Mouse (Mus musculus) hindbrain, embryonic 14.5 days (tissue): ENCODE data around the gene Olfr31. TPM values are rescaled to one million over a fixed set of nuclear protein-coding genes. Genes with fewer than 3 reads are reported as not detected.

Source experiments
- ATAC-seq: fragments of 200-750 bp; cut with Nextera tagmentation; 2 replicates; pipeline ENCODE4 v1.8.0; 2017; ENCODE audit warnings: moderate number of reproducible peaks, mild to moderate bottlenecking, moderate TSS enrichment, moderate library complexity; ENCODE audit not compliant: low FRiP score
- DNase-seq: peaks from one replicate; pipeline ENCODE4 v3.0.0-alpha.2; 2015; ENCODE audit warnings: low spot score
- H3K27ac ChIP-seq: fragments of 300-500 bp; sonication (generic); 2 replicates; pipeline ENCODE4 v1.5.1; 2014; ENCODE audit warnings: mild to moderate bottlenecking, moderate library complexity
- H3K27me3 ChIP-seq: fragments of 300-500 bp; sonication (generic); 2 replicates; pipeline ENCODE4 v1.6.1; 2014; ENCODE audit warnings: mild to moderate bottlenecking, low read length, mixed read lengths; ENCODE audit not compliant: control insufficient read depth, insufficient read depth
- H3K36me3 ChIP-seq: fragments of 300-500 bp; sonication (generic); replicated peaks from 2 replicates; pipeline ENCODE4 v1.6.1; 2014; ENCODE audit not compliant: control insufficient read depth, insufficient read depth
- H3K4me1 ChIP-seq: fragments of 300-500 bp; sonication (generic); replicated peaks from 2 replicates; pipeline ENCODE4 v1.6.1; 2014; ENCODE audit warnings: antibody characterized with exemption, low read length, mixed read lengths; ENCODE audit not compliant: control insufficient read depth, insufficient read depth
- H3K4me2 ChIP-seq: fragments of 300-500 bp; sonication (generic); replicated peaks from 2 replicates; pipeline ENCODE4 v1.6.1; 2014; ENCODE audit warnings: mild to moderate bottlenecking, moderate library complexity
- H3K4me3 ChIP-seq: fragments of 300-500 bp; sonication (generic); replicated peaks from 2 replicates; pipeline ENCODE4 v1.5.1; 2014; ENCODE audit warnings: mild to moderate bottlenecking, low read length
- H3K9ac ChIP-seq: fragments of 300-500 bp; sonication (generic); 2 replicates; pipeline ENCODE4 v1.6.1; 2014
- H3K9me3 ChIP-seq: fragments of 300-500 bp; sonication (generic); 2 replicates; pipeline ENCODE4 v1.6.1; 2016; ENCODE audit warnings: low read length; ENCODE audit not compliant: control insufficient read depth
- WGBS: fragments of 180-500 bp; shearing (Covaris S2); extraction: QIAGEN DNeasy Blood & Tissue Kit; methylation state at CpG from one replicate; pipeline ENCODE4 v1.1.7; 2014; 5-methylcytosine and 5-hydroxymethylcytosine counted together
- polyA plus RNA-seq: library from polyadenylated mRNA; unstranded; fragments of >200 nt; fragmentation: Nextera tagmentation; extraction: Ambion mirVana; gene quantifications from 2 replicates; pipeline ENCODE4 v1.2.1, GENCODE M21; 2014

The Olfr31 gene
- polyA plus RNA-seq, 1 experiment from 2014 or later: not detected

DNA sequence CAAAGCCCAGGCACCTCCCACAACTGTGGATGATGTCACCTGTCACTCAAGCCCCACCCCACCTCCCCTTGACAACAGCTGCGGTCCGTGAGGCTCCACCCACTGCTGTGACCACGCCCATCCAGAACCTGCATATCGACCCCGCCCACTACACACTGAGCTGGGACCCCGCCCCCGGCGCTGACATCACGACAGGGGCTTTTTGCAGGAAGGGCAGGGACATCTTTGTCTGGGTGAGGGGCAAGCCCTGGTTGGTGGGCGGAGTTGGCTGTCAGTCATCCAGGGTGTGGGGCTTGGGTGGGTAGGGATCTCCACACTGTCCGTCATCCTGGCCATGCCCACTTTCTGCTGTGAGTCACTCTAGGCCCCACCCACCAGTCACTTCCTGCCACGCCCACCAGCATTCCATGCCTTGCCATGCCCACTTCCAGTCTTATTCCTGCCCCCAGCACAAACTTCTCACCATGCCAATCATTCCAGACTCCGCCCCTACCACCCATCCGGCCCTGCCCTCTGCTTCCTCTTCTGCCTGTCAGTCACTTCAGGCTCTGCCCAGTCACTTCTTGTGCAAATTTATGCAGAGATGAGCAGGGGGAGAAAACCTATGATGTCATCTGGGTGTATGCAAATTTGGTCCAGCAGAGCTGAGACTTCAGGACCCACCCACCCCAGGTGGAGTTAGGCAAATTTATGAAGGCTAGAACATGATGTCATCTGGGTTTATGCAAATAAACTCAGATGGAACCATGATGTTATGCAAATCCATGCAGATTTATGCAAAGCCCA lies 25.4 kb downstream of the Olfr31 start:
- Histone ChIP-seq H3K9ac (no peak overlapping the region), H3K4me3 (no peak overlapping the region), H3K4me2 (no peak overlapping the region), H3K27ac (no peak overlapping the region), H3K27me3 (no peaks in the 10 kb centered on the region), H3K36me3 (no peaks in the 10 kb centered on the region), H3K9me3 (peaks cover 54% of the 10 kb centered on the region), H3K4me1 (no peaks in the 10 kb centered on the region)
- 97% methylated on average over 14 of the region's 14 CpGs for WGBS
- ATAC-seq (0 out of 2 replicates have a peak, but pooled peaks have one; percentile 4), DNase-seq (peak; percentile 53)

DNA sequence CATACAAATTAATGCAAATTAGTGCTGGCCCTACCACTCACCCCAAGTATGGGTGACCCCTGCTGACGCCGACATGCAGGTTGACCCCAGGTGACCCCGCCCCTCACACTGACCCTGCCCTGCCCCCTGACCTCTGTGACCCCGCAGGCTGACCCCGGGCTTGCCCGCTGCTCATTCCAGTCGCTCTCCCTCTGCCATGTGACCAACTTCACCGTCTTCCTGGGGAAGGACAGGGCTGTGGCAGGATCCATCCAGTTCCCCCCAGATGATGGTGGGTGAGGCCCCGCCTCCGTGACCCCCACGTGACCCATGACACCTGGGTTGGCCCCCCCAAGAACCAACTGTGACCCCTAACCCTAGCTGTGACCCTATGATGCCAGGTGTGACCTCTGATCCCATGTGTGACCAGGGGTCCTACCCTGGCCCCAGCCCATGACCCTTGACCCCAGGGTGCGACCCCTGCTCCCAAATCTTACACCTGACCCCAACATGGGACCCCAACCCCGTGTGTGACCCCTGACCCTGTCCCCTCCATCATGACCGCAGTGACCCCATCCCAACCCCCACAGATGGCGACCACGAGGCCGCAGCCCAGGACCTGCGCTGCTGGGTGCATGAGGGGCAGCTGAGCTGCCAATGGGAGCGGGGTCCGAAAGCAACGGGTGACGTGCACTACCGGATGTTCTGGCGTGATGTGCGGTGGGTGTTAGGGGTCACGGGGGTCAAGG lies 26.2 kb downstream of the Olfr31 start:
- Histone ChIP-seq H3K36me3 (no peaks in the 10 kb centered on the region), H3K4me2 (no peak overlapping the region), H3K4me3 (no peak overlapping the region), H3K27ac (no peak overlapping the region), H3K9me3 (peaks cover 52% of the 10 kb centered on the region), H3K4me1 (no peaks in the 10 kb centered on the region), H3K9ac (no peak overlapping the region), H3K27me3 (no peaks in the 10 kb centered on the region)
- no peak for DNase-seq
- ATAC-seq: no peak
- WGBS: 91% methylated on average over 26 of the region's 26 CpGs

DNA sequence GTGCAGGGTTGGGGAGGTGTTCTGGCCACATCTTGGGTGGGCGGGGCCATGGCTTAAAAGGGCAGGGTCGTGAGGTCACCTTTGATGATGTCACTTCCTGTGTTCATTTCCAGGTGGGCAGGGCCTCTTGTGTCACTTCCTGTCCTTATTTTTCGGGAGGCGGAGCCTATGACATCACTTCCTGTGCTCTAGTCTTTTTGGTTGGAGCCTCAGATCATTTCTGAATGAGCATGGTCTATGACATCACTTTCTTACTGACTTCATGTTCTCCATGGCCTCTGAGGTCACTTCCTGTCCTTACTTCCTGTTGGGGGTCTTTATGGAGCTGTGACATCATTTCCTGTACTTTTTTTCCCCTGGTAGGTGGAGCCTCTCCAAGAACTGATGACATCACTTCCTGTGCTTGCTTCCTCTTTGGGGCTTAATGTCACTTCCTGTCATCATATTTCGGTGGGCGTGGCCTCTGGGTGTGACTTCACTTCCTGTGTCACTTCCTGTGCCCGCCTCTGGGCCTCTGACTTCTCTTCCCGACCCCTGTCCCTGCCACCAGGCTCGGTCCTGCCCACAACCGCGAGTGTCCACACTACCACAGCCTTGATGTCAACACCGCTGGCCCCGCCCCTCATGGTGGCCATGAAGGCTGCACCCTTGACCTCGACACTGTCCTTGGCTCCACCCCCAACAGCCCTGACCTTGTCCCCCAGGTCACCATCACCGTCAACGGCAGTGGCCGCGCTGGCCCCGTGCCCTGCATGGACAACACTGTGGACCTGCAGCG lies 27.0 kb downstream of the Olfr31 start:
- Histone ChIP-seq H3K9me3 (peaks cover 54% of the 10 kb centered on the region), H3K4me2 (no peak overlapping the region), H3K27ac (no peak overlapping the region), H3K4me1 (no peaks in the 10 kb centered on the region), H3K36me3 (no peaks in the 10 kb centered on the region), H3K9ac (no peak overlapping the region), H3K4me3 (no peak overlapping the region), H3K27me3 (no peaks in the 10 kb centered on the region)
- 97% methylated on average over 20 of the region's 20 CpGs for WGBS
- ATAC-seq (no peak), DNase-seq (peak; percentile 39)

DNA sequence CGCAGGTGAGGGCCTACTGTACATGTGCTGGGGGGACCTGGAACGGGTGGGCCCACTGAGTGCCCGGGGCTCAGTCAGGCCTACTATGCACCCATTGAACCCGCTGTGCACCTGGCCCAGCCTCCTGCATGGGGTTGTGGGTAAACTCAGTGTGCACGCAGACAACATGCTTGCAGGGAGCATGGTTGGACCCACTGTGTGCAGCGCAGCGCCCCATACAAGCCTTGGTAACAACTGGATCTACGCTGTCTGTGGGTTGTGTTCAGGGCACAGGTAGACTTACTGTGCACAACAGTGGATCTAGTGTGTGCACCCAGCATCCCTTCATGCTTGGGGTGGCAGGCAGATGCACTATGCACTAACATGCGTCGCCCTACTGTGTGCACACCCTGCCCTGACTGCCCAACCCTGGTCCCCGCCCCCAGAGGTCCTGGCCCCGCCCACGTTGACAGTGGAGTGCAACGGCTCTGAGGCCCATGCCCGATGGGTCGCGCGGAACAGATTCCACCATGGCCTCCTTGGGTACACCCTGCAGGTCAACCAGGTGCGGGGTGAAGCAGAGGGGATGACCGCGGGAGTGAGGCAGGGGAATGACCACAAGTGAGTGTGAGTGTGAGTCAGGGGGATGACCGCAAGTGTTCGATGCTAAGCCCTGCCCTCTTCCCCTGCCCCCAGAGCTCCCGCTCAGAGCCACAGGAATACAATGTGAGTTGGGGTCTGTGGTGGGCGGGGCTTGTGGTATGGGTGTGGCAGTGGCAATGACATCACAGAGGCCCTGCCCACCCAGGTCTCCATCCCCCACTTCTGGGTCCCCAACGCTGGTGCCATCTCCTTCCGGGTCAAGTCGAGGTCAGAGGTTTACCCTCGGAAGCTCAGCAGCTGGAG lies 27.9 kb downstream of the Olfr31 start:
- H3K9me3 ChIP-seq: peaks cover 61% of the 10 kb centered on the region
- H3K27me3 ChIP-seq: no peaks in the 10 kb centered on the region
- H3K9ac ChIP-seq: no peak overlapping the region
- no peak overlapping the region for H3K27ac ChIP-seq
- no peaks in the 10 kb centered on the region for H3K4me1 ChIP-seq
- no peak overlapping the region for H3K4me2 ChIP-seq
- ATAC-seq (no peak), DNase-seq (no peak)
- 98% methylated on average over 29 of the region's 29 CpGs for WGBS
- no peak overlapping the region for H3K4me3 ChIP-seq
- H3K36me3 ChIP-seq: no peaks in the 10 kb centered on the region

DNA sequence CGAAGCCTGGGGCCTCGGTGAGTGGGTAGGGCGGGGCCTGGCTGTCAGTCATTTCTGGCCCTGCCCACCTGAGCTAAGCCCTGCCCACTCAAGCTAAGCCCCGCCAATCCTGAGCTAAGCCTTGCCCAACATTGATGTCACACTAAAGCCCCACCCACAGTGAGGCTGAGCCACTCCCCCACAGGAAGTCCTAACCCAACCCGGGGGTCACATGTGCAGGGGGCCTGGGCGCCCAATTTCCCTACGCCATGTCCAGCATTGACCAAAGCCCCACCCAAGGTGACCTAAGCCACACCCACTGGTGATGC lies 28.5 kb downstream of the Olfr31 start:
- H3K27ac ChIP-seq: no peak overlapping the region
- ATAC-seq (no peak), DNase-seq (no peak)
- H3K9me3 ChIP-seq: peaks cover 61% of the 10 kb centered on the region
- no peak overlapping the region for H3K4me3 ChIP-seq
- H3K4me1 ChIP-seq: no peaks in the 10 kb centered on the region
- H3K9ac ChIP-seq: no peak overlapping the region
- WGBS: 99% methylated on average over 7 of the region's 7 CpGs
- no peaks in the 10 kb centered on the region for H3K27me3 ChIP-seq
- no peak overlapping the region for H3K4me2 ChIP-seq
- no peaks in the 10 kb centered on the region for H3K36me3 ChIP-seq

DNA sequence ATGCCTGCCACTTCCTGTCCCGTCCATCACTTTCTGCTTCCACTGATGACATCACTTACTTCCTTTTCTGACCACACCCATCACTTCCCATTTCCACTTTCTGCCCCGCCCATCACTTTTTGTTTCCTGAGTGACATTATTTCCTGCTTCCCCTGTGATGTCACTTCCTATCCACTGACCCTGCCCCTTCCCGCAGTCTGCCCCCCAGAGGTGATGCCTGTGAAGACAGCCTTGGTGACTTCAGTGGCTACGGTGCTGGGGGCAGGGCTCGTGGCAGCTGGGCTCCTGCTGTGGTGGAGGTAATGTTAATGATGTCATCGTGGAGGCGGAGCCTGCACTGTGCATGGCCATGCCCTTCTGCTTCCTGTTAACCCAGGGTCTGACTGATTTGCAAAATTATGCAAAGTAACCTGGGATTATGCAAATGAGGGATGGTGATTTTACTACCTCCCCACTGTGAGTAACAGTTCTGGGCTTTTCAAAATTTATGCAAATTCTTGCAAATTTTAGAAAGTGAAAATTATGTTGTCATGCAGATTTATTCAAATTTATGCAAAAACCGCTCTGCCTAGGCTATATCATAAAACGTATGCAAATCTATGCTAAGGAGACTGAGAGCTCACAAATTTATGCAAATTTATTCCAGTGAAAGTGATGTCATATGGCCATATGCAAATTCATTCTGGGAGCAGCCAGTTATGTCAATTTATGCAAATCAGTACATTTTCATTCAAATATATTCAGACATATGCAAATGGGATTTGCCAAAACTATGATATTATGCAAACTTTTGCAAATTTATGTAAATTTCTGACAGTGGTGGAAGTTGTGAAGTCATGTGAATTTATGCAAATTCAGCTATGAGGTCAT lies 29.3 kb downstream of the Olfr31 start:
- WGBS: 80% methylated on average over 9 of the region's 9 CpGs
- Histone ChIP-seq H3K27me3 (no peaks in the 10 kb centered on the region), H3K4me1 (no peaks in the 10 kb centered on the region), H3K9ac (no peak overlapping the region), H3K27ac (no peak overlapping the region), H3K36me3 (no peaks in the 10 kb centered on the region), H3K4me3 (no peak overlapping the region), H3K9me3 (peaks cover 61% of the 10 kb centered on the region), H3K4me2 (no peak overlapping the region)
- peak; percentile 35 for ATAC-seq
- peak; percentile 64 for DNase-seq

DNA sequence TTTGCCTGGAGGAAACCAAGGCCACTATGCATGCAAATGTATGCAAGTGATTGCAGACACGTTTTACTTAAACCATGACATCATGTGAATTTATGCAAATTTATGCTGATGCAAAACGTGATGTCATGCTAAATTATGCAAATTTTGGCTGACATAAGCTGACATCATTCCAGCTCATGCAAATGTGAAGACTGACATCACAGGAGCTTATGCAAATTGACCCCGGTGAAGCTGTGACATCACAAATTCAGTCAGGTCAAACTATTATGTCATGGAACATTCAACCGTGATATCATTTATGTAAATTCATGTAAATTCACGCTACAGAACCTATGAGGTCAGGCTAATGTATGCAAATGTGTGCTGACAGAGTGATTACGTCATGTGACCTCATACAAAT lies 30.0 kb downstream of the Olfr31 start:
- no peak overlapping the region; the same call in 1 of the 2 replicates for H3K27ac ChIP-seq
- no peak overlapping the region for H3K4me3 ChIP-seq
- 68% methylated on average over 6 of the region's 6 CpGs for WGBS
- H3K9ac ChIP-seq: no peak overlapping the region
- H3K4me2 ChIP-seq: no peak overlapping the region
- H3K36me3 ChIP-seq: no peaks in the 10 kb centered on the region
- peaks cover 58% of the 10 kb centered on the region for H3K9me3 ChIP-seq
- no peaks in the 10 kb centered on the region for H3K4me1 ChIP-seq
- no peaks in the 10 kb centered on the region for H3K27me3 ChIP-seq
- peak; percentile 71 for DNase-seq
- ATAC-seq: no peak

DNA sequence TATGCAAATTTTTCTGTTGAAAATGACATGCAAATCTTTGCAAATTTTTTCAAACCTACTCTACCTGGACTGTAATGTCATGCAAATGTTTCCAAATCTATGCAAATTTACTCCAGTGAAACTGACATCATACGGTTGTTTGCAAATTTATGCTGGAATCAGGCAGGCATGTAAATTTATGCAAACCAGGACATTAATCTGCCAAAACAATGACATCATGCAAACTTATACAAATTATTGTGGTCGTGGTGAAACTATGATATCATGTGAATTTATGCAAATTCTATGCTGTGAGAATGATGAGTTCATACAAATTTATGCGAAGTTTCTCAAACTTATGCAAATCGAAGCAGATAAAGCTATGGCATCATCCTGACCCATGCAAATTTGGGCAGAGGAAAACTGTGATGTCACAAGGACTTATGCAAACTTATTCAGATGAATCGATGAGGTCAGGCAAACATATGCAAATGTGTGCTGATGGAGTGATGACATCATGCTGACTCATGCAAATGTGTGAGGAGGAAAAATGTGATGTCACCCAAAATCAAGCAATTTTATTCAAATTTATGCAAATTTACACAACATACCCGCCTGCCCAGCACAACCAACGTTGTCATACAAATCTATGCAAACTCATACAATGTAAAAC lies 30.6 kb downstream of the Olfr31 start:
- no peaks in the 10 kb centered on the region for H3K36me3 ChIP-seq
- no peak overlapping the region for H3K4me3 ChIP-seq
- no peaks in the 10 kb centered on the region for H3K27me3 ChIP-seq
- WGBS: 83% methylated on average over 7 of the region's 7 CpGs
- H3K4me2 ChIP-seq: no peak overlapping the region
- H3K9me3 ChIP-seq: peaks cover 52% of the 10 kb centered on the region
- DNase-seq (peak; percentile 60), ATAC-seq (no peak)
- no peak overlapping the region for H3K27ac ChIP-seq
- no peaks in the 10 kb centered on the region for H3K4me1 ChIP-seq
- H3K9ac ChIP-seq: no peak overlapping the region
